Mouse (Mus musculus) myocyte (in vitro differentiated cells): ENCODE results near the gene Smpd3.

ENCODE experiments used
- CEBPB ChIP-seq: IDR thresholded peaks from 2 replicates; pipeline ENCODE4 v1.6.1; 2011; ENCODE audit warnings: mild to moderate bottlenecking, moderate library complexity; ENCODE audit not compliant: poor library complexity, insufficient read depth, severe bottlenecking
- E2F4 ChIP-seq: IDR thresholded peaks from one replicate; pipeline ENCODE4 v1.6.1; 2011; ENCODE audit warnings: mild to moderate bottlenecking, control low read depth, moderate library complexity; ENCODE audit not compliant: insufficient read depth
- MAX ChIP-seq: IDR thresholded peaks from one replicate; pipeline ENCODE4 v1.6.1; 2011; ENCODE audit warnings: low read depth, mild to moderate bottlenecking, control low read depth
- MYOD1 ChIP-seq, 3 experiments: IDR thresholded peaks; one replicate each; pipeline ENCODE4 v1.6.1; 2011; ENCODE audit warnings: control low read depth in 2 of 3, low read depth in 2 of 3, mild to moderate bottlenecking in 2 of 3, moderate library complexity in 1 of 3; ENCODE audit not compliant: insufficient read length in 2 of 3, control insufficient read depth in 1 of 3
- MYOG ChIP-seq, 3 experiments: IDR thresholded peaks; one replicate each; pipeline ENCODE4 v1.6.1; 2011; ENCODE audit warnings: control low read depth in 2 of 3, low read depth in 2 of 3, mild to moderate bottlenecking in 2 of 3; ENCODE audit not compliant: insufficient read length in 2 of 3, control insufficient read depth in 1 of 3, insufficient read depth in 1 of 3
- POLR2A ChIP-seq: IDR thresholded peaks from one replicate; pipeline ENCODE4 v1.6.1; 2011; ENCODE audit warnings: low read depth, mild to moderate bottlenecking, control low read depth, moderate library complexity; ENCODE audit not compliant: insufficient read length
- POLR2AphosphoS2 ChIP-seq: IDR thresholded peaks from one replicate; pipeline ENCODE4 v1.6.1; 2011; ENCODE audit warnings: low read depth, control low read depth; ENCODE audit not compliant: insufficient read length
- REST ChIP-seq: IDR thresholded peaks from one replicate; pipeline ENCODE4 v1.6.1; 2011; ENCODE audit warnings: mild to moderate bottlenecking, control low read depth, moderate library complexity; ENCODE audit not compliant: insufficient read depth, insufficient read length
- SRF ChIP-seq: IDR thresholded peaks from one replicate; pipeline ENCODE4 v1.6.1; 2011; ENCODE audit warnings: low read depth; ENCODE audit not compliant: control insufficient read depth, insufficient read length
- TCF12 ChIP-seq: IDR thresholded peaks from one replicate; pipeline ENCODE4 v1.6.1; 2011; ENCODE audit warnings: mild to moderate bottlenecking, control low read depth; ENCODE audit not compliant: poor library complexity, insufficient read depth, severe bottlenecking
- TCF3 ChIP-seq: IDR thresholded peaks from one replicate; pipeline ENCODE4 v1.6.1; 2011; ENCODE audit warnings: low read depth, control low read depth; ENCODE audit not compliant: insufficient read length
- USF1 ChIP-seq: IDR thresholded peaks from one replicate; pipeline ENCODE4 v1.6.1; 2011; ENCODE audit warnings: low read depth, mild to moderate bottlenecking, control low read depth, moderate library complexity

GRCm38 (mm10) chr8:106379357-106379756 is 41.6 kb upstream of the Smpd3 start:
- TF ChIP-seq SRF (no peak), POLR2A (no peak), REST (no peak), E2F4 (no peak), MYOD1 (IDR thresholded peaks at IDR 0.05; ENCODE audit: control insufficient read depth in 1 of 3, insufficient read length in 2 of 3, low read depth in 2 of 3) (no peak), USF1 (no peak), TCF12 (no peak), MAX (no peak), MYOG (IDR thresholded peaks at IDR 0.05; ENCODE audit: control insufficient read depth in 1 of 3, insufficient read depth in 1 of 3, insufficient read length in 2 of 3, low read depth in 2 of 3) (no peak), POLR2AphosphoS2 (no peak), TCF3 (no peak), CEBPB (no peak)
